Mouse (Mus musculus) E14TG2a.4 (cell line): ENCODE measurements around the gene Fam163a.

Experiments used
- CTCF ChIP-seq: conservative IDR thresholded peaks from 2 replicates; pipeline ENCODE4 v1.5.1; 2014; ENCODE audit warnings: low read length
- POU5F1 ChIP-seq: IDR thresholded peaks from 2 replicates; pipeline ENCODE4 v1.6.1; 2014; ENCODE audit warnings: low read length, borderline replicate concordance

- no peak for TF ChIP-seq CTCF
- TF ChIP-seq POU5F1, result no peak
These were observed 138.7 kb downstream of the Fam163a start for GRCm38 (mm10) chr1:156066133-156066532.
